Mouse (Mus musculus): ENCODE measurements around the gene Hsd17b1.

DNA sequence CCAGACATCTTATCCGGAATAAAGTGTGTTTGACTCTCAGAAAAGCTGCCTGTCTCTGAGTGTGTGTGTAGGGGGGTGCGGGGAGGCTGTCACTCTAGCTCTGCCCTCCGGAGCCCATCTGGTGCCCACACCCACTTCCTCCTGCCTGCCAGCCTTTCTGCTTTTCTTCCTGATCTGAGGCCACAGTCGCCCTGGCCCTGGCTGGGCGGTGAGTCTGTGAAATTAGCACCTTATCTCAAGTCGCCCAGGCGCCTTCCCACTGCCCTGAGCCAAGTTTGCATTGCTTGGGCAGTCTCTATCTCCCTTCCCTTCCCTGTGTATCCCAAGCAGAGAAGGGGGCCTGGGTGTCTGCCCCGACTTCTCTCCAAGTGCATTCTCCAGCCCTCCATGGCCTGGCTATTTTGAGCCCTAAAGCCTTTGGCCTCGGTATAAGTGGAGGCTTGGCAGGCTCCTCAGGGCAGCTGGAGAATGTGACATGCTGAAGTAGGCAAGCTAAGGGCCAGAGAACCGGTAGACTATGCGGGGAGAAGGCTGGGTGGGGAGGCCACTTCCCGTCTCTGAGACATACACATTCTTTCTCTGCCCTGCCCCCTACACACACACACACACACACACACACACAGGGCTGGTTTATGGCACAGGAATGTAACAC lies 14.4 kb upstream of the Hsd17b1 start:
- TF ChIP-seq CTCF (IDR thresholded peaks at IDR 0.05; ENCODE audit: low read depth) (no peak), EP300 (IDR thresholded peaks at IDR 0.05; ENCODE audit: low read depth) (peak; percentile 88)
